Mouse (Mus musculus) telencephalon, adult 2 months (tissue): ENCODE measurements at regions not wholly inside any gene's neighbourhood (a gene's known extent, or its start where the extent isn't known, plus 50 kb on each side); places are given as distances from the start of the nearest gene placed in this dataset.
A peak's percentile ranks its signal among the peaks of the same experiment; 100 is the strongest.

Experiments used
- DNase-seq: peaks from one replicate; pipeline ENCODE4 v3.0.0-alpha.2; 2011; ENCODE audit warnings: low read depth, low spot score

DNA sequence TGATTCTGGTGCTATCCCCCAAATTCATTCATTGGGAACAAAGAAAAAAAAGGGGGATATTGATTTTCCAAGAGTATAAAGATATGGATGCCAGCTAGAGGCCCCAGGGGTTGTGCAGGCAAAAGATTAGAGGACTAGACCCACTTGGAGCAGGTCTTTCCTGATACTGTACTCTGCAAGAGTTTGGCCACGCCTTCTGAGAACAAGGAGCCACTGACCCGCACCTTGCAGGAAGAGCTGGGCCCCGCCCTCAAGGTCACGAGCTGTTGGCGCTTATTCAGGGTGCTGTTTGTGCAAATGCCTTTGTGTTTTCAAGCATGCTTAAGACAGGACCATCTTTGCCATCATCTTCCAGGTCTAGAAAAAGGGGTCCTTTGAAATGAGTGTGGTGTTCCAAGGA is 54.5 kb upstream of the Slc7a1 start:
- DNase-seq: no peak

- peak; percentile 79 for DNase-seq
These were observed 54.1 kb upstream of the Slc7a1 start for GRCm38 (mm10) chr5:148453776-148454175.

- DNase-seq: no peak
These were observed 53.4 kb upstream of the Slc7a1 start for GRCm38 (mm10) chr5:148452909-148453632.

DNA sequence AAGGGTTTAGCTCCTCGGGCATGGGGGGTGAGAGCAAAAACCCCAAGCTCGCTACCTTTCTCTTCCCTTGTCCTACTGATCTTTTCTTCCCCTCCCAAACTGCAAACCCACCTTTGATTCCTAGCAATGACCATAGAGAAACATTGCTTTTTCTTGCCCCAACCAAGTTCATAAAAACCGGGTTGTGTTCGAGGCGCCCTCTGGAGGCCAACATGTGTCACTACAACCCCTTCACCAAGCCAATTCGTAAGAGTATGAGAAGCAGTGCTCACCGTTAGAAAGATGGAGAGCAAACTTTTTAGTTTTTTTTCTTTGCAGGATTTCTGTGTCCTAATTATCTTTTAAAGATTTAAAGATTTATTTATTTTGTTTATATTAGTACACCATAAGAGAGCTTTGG is 52.1 kb upstream of the Slc7a1 start:
- no peak for DNase-seq

- DNase-seq: no peak
These were observed 51.2 kb upstream of the Slc7a1 start for GRCm38 (mm10) chr5:148450924-148451323.
